Mouse (Mus musculus): ENCODE results near the gene Col4a2. TPM values are rescaled to one million over a fixed set of nuclear protein-coding genes. Genes with fewer than 3 reads are reported as not detected.
"Not testable (repeated sequence)": the region's sequence is repeated elsewhere in the genome, so short reads cannot be mapped to it uniquely, and the experiment has no call there.

The Col4a2 gene
- polyA plus RNA-seq, 1 experiment = 0.14 TPM

- Histone ChIP-seq H3K9me3 (ENCODE audit: control insufficient read depth, low read length) (no peaks in the 10 kb centered on the region; the same call in 1 of the 2 replicates), H3K4me1 (ENCODE audit: control insufficient read depth) (peaks cover 4% of the 10 kb centered on the region), H3K27me3 (ENCODE audit: control insufficient read depth) (peaks cover 81% of the 10 kb centered on the region), H3K36me3 (ENCODE audit: control insufficient read depth) (no peaks in the 10 kb centered on the region), H3K4me3 (replicated peaks) (peak overlapping the region; percentile 14)
- TF ChIP-seq GATA1 (IDR thresholded peaks at IDR 0.05; ENCODE audit: low read length) (no peak), TAL1 (IDR thresholded peaks at IDR 0.05; ENCODE audit: low read length) (no peak)
These were observed 166.4 kb downstream of the Col4a2 start for GRCm38 (mm10) chr8:11478807-11479527.

- Histone ChIP-seq H3K27me3 (ENCODE audit: control insufficient read depth) (peaks cover 74% of the 10 kb centered on the region), H3K4me1 (ENCODE audit: control insufficient read depth) (peaks cover 4% of the 10 kb centered on the region), H3K36me3 (ENCODE audit: control insufficient read depth) (no peaks in the 10 kb centered on the region), H3K4me3 (replicated peaks) (no peak overlapping the region), H3K9me3 (ENCODE audit: control insufficient read depth, low read length) (no peaks in the 10 kb centered on the region; the same call in 1 of the 2 replicates)
- TF ChIP-seq GATA1 (IDR thresholded peaks at IDR 0.05; ENCODE audit: low read length) (no peak), TAL1 (IDR thresholded peaks at IDR 0.05; ENCODE audit: low read length) (no peak)
These were observed 167.0 kb downstream of the Col4a2 start for GRCm38 (mm10) chr8:11479591-11479990.

GRCm38 (mm10) chr8:11481876-11482275 lies 169.3 kb downstream of the Col4a2 start:
- no peaks in the 10 kb centered on the region; the same call in 1 of the 2 replicates for H3K9me3 ChIP-seq (ENCODE audit: control insufficient read depth, low read length)
- peaks cover 52% of the 10 kb centered on the region for H3K27me3 ChIP-seq (ENCODE audit: control insufficient read depth)
- no peak for TF ChIP-seq TAL1 (IDR thresholded peaks at IDR 0.05; ENCODE audit: low read length)
- no peak for TF ChIP-seq GATA1 (IDR thresholded peaks at IDR 0.05; ENCODE audit: low read length)
- no peaks in the 10 kb centered on the region for H3K36me3 ChIP-seq (ENCODE audit: control insufficient read depth)
- no peak overlapping the region for H3K4me3 ChIP-seq (replicated peaks)
- H3K4me1 ChIP-seq (ENCODE audit: control insufficient read depth) = peaks cover 4% of the 10 kb centered on the region

- Histone ChIP-seq H3K9me3 (ENCODE audit: control insufficient read depth, low read length) (no peaks in the 10 kb centered on the region; the same call in 1 of the 2 replicates), H3K27me3 (ENCODE audit: control insufficient read depth) (peaks cover 48% of the 10 kb centered on the region), H3K4me1 (ENCODE audit: control insufficient read depth) (peaks cover 4% of the 10 kb centered on the region), H3K4me3 (replicated peaks) (no peak overlapping the region), H3K36me3 (ENCODE audit: control insufficient read depth) (no peaks in the 10 kb centered on the region)
- no peak for TF ChIP-seq GATA1 (IDR thresholded peaks at IDR 0.05; ENCODE audit: low read length)
- TF ChIP-seq TAL1 (IDR thresholded peaks at IDR 0.05; ENCODE audit: low read length) = no peak
These were observed 169.9 kb downstream of the Col4a2 start for GRCm38 (mm10) chr8:11482537-11482936.

- Histone ChIP-seq H3K4me1 (ENCODE audit: control insufficient read depth) (no peaks in the 10 kb centered on the region), H3K4me3 (replicated peaks) (no peak overlapping the region), H3K9me3 (ENCODE audit: control insufficient read depth, low read length) (no peaks in the 10 kb centered on the region), H3K27me3 (ENCODE audit: control insufficient read depth) (peaks cover 33% of the 10 kb centered on the region), H3K36me3 (ENCODE audit: control insufficient read depth) (no peaks in the 10 kb centered on the region)
- TF ChIP-seq TAL1 (IDR thresholded peaks at IDR 0.05; ENCODE audit: low read length) (no peak), GATA1 (IDR thresholded peaks at IDR 0.05; ENCODE audit: low read length) (no peak)
These were observed 173.5 kb downstream of the Col4a2 start for GRCm38 (mm10) chr8:11486142-11486541.

- H3K4me3 ChIP-seq (replicated peaks) = no peak overlapping the region
- peaks cover 29% of the 10 kb centered on the region for H3K27me3 ChIP-seq (ENCODE audit: control insufficient read depth)
- no peak for TF ChIP-seq TAL1 (IDR thresholded peaks at IDR 0.05; ENCODE audit: low read length)
- TF ChIP-seq GATA1 (IDR thresholded peaks at IDR 0.05; ENCODE audit: low read length) = no peak
These were observed 174.6 kb downstream of the Col4a2 start for GRCm38 (mm10) chr8:11487229-11487628.

GRCm38 (mm10) chr8:11492340-11492739 lies 179.7 kb downstream of the Col4a2 start:
- H3K9me3 ChIP-seq (ENCODE audit: control insufficient read depth, low read length); H3K4me3 ChIP-seq (replicated peaks); H3K4me1 ChIP-seq (ENCODE audit: control insufficient read depth); H3K36me3 ChIP-seq (ENCODE audit: control insufficient read depth): not testable (repeated sequence)
- peaks cover 40% of the 10 kb centered on the region for H3K27me3 ChIP-seq (ENCODE audit: control insufficient read depth)

More at GRCm38 (mm10) chr8:11487229-11487628, 174.6 kb downstream of the Col4a2 start:
- no peaks in the 10 kb centered on the region for H3K4me1 ChIP-seq (ENCODE audit: control insufficient read depth)
- H3K36me3 ChIP-seq (ENCODE audit: control insufficient read depth) = no peaks in the 10 kb centered on the region
- no peaks in the 10 kb centered on the region for H3K9me3 ChIP-seq (ENCODE audit: control insufficient read depth, low read length)

GRCm38 (mm10) chr8:11497017-11497990 lies 184.7 kb downstream of the Col4a2 start, which contains the start of gene Naxd:
TSS of gene Naxd (plus strand) at chr8:11497506.
- Histone ChIP-seq H3K4me1 (ENCODE audit: control insufficient read depth) (peaks cover 40% of the 10 kb centered on the region), H3K36me3 (ENCODE audit: control insufficient read depth) (peaks cover 22% of the 10 kb centered on the region), H3K27me3 (ENCODE audit: control insufficient read depth) (peaks cover 14% of the 10 kb centered on the region), H3K9me3 (ENCODE audit: control insufficient read depth, low read length) (no peaks in the 10 kb centered on the region; the same call in 1 of the 2 replicates), H3K4me3 (replicated peaks) (peak within 1 kb of the TSS; percentile 78)
- TF ChIP-seq GATA1 (IDR thresholded peaks at IDR 0.05; ENCODE audit: low read length) (no peak), TAL1 (IDR thresholded peaks at IDR 0.05; ENCODE audit: low read length) (no peak)

GRCm38 (mm10) chr8:11498281-11498680 lies 185.7 kb downstream of the Col4a2 start:
- TF ChIP-seq TAL1 (IDR thresholded peaks at IDR 0.05; ENCODE audit: low read length) (no peak), GATA1 (IDR thresholded peaks at IDR 0.05; ENCODE audit: low read length) (no peak)
- Histone ChIP-seq H3K36me3 (ENCODE audit: control insufficient read depth) (peaks cover 31% of the 10 kb centered on the region), H3K27me3 (ENCODE audit: control insufficient read depth) (peaks cover 14% of the 10 kb centered on the region), H3K4me1 (ENCODE audit: control insufficient read depth) (peaks cover 43% of the 10 kb centered on the region), H3K9me3 (ENCODE audit: control insufficient read depth, low read length) (no peaks in the 10 kb centered on the region; the same call in 1 of the 2 replicates), H3K4me3 (replicated peaks) (peak overlapping the region; percentile 78)

Other genes with a start within 250 kb of the Col4a2 start
- gene Col4a1, start within 50 bp of the Col4a2 start, polyA plus RNA-seq (2012) = 0.18 and 0.24 TPM in 2 replicates
- 0.05 and 0.09 TPM in 2 replicates for gene Rab20, start 165.9 kb downstream of the Col4a2 start, polyA plus RNA-seq (2012)
- 3.1 and 3.9 TPM in 2 replicates for gene Naxd, start 184.7 kb downstream of the Col4a2 start, polyA plus RNA-seq (2012)
- 2.0 and 2.3 TPM in 2 replicates for gene Cars2, start 238.0 kb downstream of the Col4a2 start, polyA plus RNA-seq (2012)
- gene Ing1, start 242.8 kb downstream of the Col4a2 start, polyA plus RNA-seq (2012) = 3.2 and 4.3 TPM in 2 replicates

Measured in erythroblast, embryonic 14.5 days (primary cell).